Mouse (Mus musculus): ENCODE measurements around the gene Bmp8b.
"Not testable (repeated sequence)": the region's sequence is repeated elsewhere in the genome, so short reads cannot be mapped to it uniquely, and the experiment has no call there.

The Bmp8b gene

DNA sequence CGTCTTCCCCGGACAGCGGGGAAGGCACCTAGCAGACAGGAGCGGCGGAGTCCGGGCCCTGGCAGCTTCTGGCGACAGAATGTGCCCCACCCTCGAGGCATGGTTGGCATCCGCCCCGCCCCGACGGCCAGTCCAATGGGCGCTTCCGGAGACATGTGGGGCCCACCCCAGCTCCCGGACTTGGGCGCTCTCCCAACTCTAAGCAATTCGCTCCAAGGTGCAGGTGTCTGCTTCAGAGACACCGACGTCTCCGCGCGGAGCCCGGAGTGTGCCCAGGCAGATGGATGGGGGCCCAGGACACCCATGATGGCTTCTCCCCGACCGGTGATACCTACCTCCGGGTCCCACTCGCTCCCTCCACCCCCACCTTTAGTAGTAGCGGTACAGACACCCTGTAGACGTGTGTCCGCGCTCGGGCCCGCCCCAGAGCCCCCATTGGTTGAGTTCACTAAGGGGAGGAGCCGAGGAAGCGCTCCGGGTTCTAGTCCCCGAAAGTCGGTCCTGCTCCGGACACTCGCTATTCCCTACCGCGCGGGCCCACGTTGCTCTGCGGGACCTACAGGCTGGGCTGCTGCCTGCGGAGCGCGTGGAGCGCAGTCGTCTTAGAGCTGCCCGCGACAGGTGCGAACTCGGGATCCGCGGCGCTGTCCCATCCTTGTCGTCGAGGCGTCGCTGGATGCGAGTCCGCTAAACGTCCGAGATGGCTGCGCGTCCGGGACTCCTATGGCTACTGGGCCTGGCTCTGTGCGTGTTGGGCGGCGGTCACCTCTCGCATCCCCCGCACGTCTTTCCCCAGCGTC lies at the start of gene Bmp8b:
Gene Bmp8b (plus strand): TSS at position 515 of the 800 bp plus-strand sequence.
- DNase-seq (ENCODE audit: low spot score): no peak

DNA sequence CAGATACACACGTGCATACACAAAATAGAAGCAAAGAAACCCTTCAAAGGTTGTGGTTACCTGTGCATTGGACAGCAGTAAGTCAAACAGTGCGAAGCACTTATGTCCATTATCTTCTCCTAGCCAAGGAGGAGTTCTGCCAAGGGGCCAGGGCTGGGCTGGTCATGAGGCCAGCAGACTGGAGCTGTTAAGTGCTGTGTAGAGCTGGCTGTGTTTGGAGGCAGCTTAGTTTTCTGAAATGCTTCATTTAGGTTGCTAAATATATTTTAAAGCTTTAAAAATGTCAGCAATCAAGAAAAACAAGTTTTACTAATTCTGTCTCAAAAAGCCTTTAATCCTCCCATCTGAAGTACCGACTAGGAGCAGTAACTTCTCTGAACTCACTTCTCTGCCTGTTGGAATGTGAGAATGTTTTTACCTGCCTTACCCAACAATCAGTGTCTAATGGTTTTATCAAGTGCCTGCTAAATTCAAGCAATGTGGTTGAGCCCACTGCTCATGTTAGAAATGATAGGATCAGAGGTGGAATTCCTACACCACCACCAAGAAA lies 48.3 kb upstream of the Bmp8b start:
- DNase-seq (ENCODE audit: low spot score): no peak

DNA sequence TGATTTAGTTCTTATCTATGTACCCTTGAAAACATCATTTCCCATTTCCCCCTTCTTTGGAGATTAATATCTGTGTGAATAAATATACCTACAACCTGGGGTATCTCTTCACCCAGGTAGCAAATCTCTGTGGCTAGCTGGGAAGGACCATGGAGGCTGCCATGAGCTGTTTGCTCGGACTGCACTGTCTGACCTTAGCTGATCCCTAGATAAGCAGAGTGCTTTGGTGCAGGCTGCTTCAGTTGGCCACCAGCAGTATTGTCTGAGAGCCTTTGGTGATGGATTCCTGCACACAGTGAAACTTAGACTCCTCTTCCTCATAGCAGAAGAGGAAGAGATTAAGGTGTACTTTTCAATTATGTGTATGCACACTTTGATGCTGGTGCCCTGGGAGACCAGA lies 47.0 kb upstream of the Bmp8b start:
- no peak for DNase-seq (ENCODE audit: low spot score)

DNA sequence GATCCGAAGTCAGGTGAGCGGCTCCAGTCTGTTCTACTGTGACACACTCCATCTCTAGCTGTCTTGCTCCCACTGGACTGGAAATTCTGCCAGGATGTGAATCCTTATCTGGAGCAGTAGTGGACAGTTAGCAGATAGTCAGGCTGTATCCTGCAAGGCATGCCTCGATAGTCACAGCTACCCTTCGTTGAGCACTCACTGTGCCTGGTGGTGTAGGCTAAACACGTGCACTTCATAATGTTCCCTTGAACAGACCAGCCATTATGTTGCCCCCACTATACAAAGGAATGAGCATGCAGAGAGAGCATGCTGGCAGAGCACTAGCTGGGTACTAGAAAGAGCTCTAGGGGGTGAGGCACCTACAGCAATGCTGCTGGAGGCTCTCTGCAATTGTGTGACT lies 43.2 kb upstream of the Bmp8b start:
- no peak for DNase-seq (ENCODE audit: low spot score)

DNA sequence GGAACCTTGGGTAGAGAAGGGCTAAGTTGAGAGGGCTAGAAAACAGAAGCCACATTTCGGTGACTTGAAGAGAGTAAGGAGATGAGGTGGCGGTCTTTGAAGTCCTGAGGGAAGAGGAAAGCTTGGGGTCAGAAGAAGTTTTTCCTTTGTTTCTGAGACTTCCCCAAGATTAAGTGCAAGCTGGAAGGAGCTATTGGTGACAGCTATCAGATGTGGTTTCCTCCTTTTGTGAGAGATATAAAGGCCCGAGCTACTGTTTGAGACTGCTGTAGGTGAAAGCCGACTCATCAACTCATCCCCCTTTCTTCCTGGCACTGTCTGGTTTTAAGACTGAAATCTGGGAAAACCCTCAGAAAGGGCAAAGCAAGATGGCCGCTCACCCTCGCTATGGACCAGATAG lies 36.3 kb upstream of the Bmp8b start:
- DNase-seq (ENCODE audit: low spot score): no peak

DNA sequence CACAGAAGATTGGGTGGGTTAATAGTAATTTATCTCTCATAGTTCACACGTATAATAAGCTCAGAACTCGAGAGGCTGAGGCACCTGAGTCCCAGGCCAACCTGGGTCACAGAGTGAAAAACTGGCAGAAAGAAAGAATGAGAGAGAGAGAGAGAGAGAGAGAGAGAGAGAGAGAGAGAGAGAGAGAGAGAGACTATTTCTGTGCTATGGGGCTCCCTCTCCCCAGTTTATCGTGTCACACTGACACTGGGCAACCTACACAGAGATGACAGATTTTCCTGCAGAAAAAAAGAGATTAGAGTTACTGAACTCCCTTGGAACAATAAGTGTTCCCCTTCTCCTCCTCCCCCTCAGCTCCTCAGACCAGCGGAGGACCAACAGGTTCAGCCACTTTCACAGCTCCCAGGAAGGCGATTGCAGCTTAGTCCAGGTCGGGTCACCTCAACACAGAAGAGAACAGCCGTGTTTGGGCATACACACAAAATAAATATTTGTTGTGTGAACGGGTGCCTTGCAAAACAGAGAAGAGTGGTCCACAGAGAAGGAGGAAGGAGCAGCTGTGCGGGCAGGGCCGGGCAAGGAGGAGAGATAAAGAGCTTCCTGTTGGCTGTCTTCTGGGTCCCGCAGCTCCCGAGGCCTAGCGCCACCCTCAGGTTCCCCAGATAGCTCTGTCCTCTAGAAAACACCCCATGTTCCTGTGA lies 33.5 kb upstream of the Bmp8b start:
- no peak for DNase-seq (ENCODE audit: low spot score)

DNA sequence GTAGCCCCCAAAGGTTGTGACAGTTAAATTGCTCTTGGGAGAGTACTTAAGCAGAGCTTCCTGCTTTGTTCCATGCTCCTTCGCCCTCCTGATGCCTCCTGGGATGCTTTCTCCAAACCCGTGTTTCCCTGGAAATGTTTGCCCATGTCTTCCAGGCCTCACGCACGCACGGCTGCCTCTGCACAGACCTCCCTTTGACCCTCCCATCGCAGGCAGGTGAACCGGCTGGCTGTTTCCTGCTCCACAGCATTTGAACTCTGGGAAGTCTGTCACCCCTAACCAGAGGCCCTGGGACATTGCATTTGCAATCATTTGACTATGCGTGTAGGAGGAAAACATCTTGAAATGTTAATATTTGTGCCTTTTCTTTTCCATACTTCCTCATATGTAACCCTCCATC lies 28.0 kb upstream of the Bmp8b start:
- DNase-seq (ENCODE audit: low spot score): no peak

DNA sequence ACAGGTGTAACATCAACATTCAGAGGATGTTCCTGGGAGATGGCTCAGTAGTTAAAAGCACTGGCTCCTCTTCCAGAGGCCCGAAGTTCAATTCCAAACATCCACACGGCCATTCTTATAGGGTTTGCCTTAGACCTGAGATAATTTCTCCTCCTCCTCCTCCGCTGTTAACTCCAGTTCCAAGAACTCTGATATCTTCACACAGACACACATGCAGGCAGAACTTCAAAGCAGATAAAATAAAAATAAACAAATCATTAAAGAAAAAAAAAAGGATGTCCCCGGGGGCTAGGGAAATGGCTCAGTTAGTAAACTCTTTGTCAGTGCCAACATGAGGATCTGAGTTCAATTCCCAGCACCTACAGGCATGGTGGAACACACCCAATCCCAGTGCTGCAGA lies 26.7 kb upstream of the Bmp8b start:
- DNase-seq (ENCODE audit: low spot score): no peak

DNA sequence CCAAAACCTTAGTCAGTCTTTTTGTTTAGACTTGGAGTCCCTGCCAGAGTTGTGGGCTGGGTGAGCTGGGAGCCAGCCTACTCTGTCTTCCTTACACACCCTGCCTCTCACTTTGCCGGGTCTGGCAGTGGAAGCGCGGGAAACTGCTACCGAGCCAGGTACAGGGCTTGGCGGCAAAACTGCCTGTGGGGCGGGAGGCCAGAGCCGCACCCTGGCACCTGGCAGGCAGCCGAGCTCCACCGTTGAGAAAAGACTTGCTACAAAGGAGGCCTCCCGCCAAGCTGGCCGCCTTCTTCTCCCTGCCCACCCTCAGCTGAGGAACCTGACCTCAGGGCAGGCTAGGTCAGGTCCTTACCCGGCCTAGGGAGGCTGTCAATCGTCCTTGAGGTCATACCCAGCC lies 24.2 kb upstream of the Bmp8b start:
- no peak for DNase-seq (ENCODE audit: low spot score)

DNA sequence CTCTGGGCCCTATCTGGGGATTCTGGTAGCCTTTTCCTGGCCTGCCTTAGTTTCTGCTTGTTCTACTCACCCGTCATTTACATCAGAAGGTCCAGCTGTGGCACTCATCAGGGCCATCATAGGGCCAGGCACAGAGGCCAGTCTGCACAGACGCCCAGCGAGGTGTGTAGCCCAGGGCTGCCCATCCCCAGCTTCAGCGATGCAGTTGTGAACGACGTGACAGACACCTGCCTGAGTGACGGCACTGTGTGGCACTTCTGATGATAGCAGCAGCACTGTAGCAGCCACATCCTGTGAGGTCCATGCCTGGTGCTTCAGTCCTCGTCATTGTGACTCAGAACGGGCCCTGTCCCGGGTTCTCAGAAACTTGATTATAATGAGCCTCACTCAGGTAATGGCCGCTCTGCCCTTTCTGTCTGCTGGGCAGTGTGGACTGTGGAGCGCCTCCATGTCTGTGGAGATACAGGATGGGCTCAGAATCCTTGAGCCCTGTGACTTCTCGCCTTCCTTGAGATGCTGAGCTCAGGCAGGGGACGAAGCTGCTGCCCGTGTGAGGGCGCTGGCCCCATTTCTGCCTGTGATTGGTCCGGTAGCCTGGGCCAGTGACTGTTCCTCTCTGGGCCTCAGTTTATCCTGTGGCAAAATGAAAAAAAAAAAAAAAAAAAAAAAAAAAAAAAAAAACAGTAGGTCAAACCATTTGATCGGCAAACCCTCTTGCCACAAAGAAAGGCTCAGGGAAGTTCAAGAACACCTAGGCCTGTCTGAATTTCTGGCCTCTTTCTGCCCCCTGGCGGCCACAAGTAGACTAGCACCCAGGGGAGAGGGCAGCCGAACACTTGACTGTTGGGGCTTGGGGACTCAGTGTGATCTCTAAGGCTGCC lies 22.4 kb upstream of the Bmp8b start:
- peak; percentile 37 for DNase-seq (ENCODE audit: low spot score)

DNA sequence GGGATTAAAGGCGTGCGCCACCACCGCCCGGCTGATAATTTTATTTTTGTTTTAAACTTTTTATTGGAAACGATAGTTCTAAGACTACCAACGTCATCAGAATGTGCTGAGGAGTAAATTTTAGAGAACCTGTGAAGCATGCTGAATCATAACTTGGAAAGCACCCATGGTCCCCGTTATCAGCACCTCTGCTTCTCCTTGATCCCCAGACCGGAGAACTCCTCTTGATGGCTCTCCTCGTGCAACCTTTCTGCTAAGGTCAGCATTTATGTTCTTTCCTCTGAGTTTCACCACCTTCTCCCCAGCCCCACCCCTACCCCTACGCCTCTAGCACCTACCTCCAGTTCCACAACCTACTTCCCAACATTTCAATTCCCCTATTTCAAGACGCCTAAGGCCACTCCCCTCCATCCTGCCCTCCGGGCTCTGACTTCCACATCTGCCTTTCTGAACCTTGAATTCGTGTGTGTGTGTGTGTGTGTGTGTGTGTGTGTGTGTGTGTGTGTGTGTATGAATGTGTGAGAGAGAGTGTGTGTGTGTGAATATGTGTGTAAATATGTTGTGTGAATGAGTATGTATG lies 21.6 kb upstream of the Bmp8b start:
- DNase-seq (ENCODE audit: low spot score): no peak

DNA sequence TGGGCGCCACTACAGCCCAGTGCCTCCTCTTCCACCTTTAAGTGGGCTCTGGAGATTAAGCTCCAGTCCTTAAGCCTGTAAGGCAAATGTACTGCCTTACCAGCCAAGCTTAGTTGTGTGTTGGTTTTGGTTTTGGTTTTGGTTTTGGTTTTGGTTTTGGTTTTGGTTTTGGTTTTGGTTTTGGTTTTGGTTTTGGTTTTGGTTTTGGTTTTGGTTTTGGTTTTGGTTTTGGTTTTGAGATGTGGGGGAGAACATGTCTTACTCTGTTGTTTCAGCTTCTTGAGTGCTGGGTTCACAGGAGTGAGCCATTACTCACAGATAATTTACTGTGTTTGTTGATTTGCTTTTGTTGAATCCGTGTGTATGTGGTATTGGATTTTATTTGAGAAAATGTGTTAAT lies 19.7 kb upstream of the Bmp8b start:
- no peak for DNase-seq (ENCODE audit: low spot score)

DNA sequence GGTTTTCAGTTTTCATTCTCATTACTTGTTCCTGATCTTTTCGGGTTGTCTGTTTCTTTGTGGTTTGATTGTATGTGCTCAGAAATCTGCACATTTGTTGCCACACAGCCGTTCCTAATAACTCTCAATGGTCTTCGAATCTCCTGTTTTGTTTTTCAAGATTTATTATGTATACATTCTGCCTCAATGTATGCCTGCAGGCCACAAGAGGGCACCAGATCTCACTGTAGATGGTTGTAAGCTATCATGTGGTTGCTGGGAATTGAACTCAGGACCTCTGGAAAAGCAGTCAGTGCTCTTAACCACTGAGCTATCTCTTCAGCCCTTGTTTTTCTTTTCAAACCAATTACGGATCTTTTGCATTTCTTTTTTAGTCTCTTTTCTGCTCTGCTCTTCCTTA lies 18.6 kb upstream of the Bmp8b start:
- no peak for DNase-seq (ENCODE audit: low spot score)

DNA sequence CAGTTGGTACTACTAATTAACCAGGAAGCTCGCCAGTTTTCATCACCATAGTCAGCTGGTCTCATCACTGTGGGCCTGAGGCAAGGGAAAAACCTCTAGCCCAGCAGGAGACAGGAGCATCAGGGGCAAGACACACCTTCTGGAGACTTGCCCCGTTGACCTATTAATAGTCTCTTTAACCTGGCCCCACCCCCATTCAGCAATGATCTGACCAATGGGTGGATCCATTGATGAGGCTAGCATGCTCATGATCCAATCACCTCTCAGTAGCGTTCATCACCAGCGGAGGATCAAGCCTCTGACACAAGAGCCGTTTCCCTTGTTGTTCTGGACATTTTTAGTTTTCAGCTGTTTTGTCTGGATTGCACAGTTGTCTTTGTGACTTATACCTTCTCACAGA lies 12.3 kb upstream of the Bmp8b start:
- no peak for DNase-seq (ENCODE audit: low spot score)

DNA sequence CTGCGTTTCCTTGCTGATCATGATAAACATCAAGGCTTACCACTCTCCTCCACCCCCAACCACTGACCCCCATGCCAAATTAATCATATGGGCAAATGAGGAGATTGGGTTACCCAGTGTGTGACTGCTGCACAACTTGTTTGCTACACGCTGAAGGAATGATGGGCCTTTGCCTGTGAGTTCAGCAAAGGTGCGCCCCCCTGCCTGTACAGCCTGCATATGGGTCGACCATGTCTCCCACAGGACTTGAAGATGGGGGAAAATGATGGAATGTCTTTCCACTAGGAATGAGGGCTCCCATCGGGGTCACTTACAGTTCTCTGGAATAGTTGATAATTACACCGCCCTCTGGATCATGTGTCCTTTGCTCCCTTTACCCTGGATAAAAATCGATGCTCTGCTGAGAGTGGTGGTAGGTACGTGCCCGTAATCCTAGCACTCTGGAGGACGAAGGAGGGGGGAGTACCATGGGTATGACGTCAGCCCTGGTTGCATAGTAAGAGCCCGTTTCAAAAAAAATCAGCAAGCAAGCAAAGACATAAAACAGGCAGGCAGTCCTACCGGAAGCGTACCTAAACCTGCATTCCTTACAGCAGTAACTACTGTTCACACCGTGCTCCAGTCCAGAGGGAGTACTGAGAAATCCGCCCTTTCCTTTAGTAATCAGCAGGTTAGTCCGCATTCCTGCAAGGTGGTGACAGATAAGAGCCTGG lies 11.7 kb upstream of the Bmp8b start:
- DNase-seq (ENCODE audit: low spot score): no peak

DNA sequence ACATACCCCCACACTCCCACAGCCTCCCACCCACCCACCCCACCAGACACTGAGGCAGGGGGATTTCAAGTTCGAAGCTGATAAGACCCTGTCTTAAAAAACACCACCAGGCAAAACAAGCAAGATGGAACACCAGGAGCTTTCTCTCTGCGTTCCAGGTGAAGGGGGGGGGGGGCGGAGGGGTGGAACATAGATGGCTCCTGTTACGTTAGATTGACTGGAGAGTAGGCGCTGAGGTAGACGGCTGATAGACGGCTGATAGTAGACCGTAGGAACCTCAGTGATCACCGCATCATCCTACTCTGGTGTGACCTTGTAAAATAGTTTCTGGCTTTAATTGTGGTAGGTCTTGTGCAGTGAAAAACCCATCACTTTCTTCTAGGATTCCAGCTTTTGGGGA lies 11.1 kb upstream of the Bmp8b start:
- DNase-seq (ENCODE audit: low spot score): no peak

DNA sequence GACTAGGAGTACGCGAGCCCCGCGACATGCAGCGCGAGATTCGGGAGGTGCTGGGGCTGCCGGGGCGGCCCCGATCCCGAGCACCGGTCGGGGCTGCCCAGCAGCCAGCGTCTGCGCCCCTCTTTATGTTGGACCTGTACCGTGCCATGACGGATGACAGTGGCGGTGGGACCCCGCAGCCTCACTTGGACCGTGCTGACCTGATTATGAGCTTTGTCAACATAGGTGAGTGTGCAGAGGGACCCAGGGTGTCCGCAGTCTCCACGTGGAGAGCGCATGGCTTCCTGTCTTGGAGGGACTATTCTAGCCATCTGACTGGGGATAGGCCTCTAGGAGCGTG lies 456 bp downstream of the Bmp8b start:
- no peak for DNase-seq (ENCODE audit: low spot score)

DNA sequence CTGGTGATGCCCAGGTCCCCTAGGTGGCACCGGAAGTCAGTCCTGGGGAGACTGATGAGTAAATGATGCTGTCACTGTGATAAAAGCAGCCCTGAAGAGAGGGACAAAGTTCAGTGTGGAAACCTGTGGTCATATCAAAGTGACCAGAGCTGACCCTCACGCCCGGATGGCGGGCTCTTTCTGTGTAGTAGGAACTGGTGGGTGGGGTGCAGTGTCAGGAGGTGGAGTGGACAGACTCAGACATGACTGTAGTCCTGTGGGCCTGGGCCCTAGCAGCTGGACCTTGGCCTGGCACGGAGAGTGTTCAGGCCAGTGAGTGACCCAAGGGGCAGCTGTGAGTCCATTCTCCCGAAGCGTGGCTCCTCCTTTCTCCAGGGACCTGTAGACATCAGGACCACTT lies 964 bp downstream of the Bmp8b start:
- not testable (repeated sequence) for DNase-seq (ENCODE audit: low spot score)

DNA sequence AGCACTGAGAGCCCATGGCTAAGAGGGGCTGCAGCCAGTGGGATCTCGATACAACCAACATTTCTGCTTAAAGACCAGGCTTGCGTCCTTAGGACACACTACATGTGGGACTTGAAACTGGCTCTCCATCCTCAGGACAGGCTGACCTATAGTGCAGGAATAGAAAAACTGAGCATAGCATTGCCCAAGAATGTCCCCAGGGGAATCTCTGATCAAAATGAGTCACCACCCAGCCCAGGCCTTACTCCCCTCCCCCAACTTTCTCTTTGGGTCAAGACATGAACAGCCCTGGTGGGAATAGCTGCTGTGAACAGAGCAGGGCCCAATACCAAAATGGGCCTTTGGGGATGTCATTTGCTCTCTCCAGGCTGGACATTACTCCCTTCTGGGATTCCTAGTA lies 1.9 kb downstream of the Bmp8b start:
- DNase-seq (ENCODE audit: low spot score): no peak

DNA sequence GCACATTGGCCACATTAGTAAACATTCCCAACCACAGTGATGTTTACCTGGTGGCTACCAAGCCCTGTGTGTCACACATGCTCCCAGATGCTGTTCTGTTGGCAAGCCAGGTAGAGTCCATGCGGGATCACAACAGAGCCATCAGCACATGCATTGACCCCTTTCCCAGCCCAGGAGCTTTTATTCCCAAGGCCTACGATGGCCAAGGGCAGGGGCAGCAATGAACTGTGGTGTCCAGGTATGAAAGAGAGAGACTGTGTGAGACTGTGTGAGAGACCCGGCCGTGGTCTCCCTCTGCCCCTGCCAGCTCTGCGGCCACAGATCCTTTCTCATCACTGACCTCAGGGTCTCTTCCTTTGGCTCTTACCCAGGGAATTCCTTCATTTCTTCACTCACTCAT lies 3.1 kb downstream of the Bmp8b start:
- DNase-seq (ENCODE audit: low spot score): no peak

DNA sequence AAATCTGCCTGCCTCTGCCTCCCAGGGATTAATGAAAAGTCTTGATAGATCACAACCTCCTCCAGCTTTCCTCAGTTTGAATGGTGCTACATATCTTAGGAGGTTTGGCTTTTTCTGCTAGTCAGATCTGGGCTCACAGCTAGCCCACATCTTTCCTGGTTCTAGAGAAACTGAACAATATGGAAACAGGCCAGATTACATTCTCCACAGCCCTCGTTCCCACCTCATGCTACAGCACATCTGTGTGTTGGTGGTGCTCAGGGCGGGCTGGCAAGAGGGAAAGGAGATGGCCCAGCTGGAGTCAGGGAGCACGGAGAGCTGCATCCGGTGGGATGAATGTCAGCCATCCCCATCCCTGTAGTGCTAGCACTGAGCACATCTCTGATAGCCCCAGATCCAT lies 5.8 kb downstream of the Bmp8b start:
- DNase-seq (ENCODE audit: low spot score): no peak
